Mouse (Mus musculus) embryonic facial prominence, embryonic 15.5 days (tissue): ENCODE results near the gene Rad51b. TPM values are rescaled to one million over a fixed set of nuclear protein-coding genes. Genes with fewer than 3 reads are reported as not detected.
A peak's percentile ranks its signal among the peaks of the same experiment; 100 is the strongest.

Experiments
- ATAC-seq: fragments of 200-750 bp; cut with Nextera tagmentation; 2 replicates; pipeline ENCODE4 v1.8.0; 2017; ENCODE audit warnings: low read depth, moderate TSS enrichment; ENCODE audit not compliant: insufficient number of reproducible peaks, low FRiP score, low TSS enrichment
- H3K27ac ChIP-seq: fragments of 300-500 bp; sonication (generic); replicated peaks from 2 replicates; pipeline ENCODE4 v1.5.1; 2015; ENCODE audit warnings: mild to moderate bottlenecking, inconsistent platforms
- H3K27me3 ChIP-seq: fragments of 300-500 bp; sonication (generic); 2 replicates; pipeline ENCODE4 v1.6.1; 2015; ENCODE audit warnings: inconsistent platforms
- H3K36me3 ChIP-seq: fragments of 300-500 bp; sonication (generic); 2 replicates; pipeline ENCODE4 v1.6.1; 2015; ENCODE audit warnings: mild to moderate bottlenecking, inconsistent platforms
- H3K4me1 ChIP-seq: fragments of 300-500 bp; sonication (generic); 2 replicates; pipeline ENCODE4 v1.6.1; 2015; ENCODE audit warnings: inconsistent platforms
- H3K4me2 ChIP-seq: fragments of 300-500 bp; sonication (generic); replicated peaks from 2 replicates; pipeline ENCODE4 v1.6.1; 2015; ENCODE audit warnings: mild to moderate bottlenecking, inconsistent platforms
- H3K4me3 ChIP-seq: fragments of 300-500 bp; sonication (generic); replicated peaks from 2 replicates; pipeline ENCODE4 v1.5.1; 2015; ENCODE audit warnings: mild to moderate bottlenecking, inconsistent platforms
- H3K9ac ChIP-seq: fragments of 300-500 bp; sonication (generic); 2 replicates; pipeline ENCODE4 v1.6.1; 2015; ENCODE audit warnings: inconsistent platforms
- H3K9me3 ChIP-seq: fragments of 300-500 bp; sonication (generic); replicated peaks from 2 replicates; pipeline ENCODE4 v1.6.1; 2016; ENCODE audit warnings: inconsistent platforms
- WGBS: fragments of 180-500 bp; shearing (Covaris S2); methylation state at CpG from one replicate; pipeline ENCODE4 v1.1.7; 2015; 5-methylcytosine and 5-hydroxymethylcytosine counted together
- polyA plus RNA-seq: library from polyadenylated mRNA; unstranded; fragments of >200 nt; fragmentation: Nextera tagmentation; extraction: Ambion mirVana; gene quantifications from 2 replicates; pipeline ENCODE4 v1.2.1, GENCODE M21; 2015

Gene Rad51b
- polyA plus RNA-seq, 1 experiment from 2014 or later = 7.3 TPM

DNA sequence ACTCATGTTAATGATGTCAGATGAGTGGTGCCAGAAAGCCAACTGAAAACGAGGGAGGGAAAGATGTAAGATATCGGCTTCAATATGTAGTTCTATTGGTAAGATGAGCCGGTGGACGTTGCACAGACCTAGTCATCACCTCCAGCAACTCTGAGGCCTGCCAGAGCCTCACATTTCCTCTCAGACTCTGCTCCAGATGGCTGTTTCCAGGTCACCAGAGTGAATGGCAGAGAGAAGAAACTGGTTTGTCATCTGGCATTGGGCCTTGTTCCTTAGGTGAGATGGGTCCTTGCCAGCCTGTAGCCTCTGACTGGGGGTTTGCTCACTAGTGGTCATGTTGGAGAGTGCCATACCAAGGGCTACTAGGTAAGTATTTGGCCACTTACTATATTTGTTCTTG is 348.6 kb downstream of the Rad51b start:
- no peak for ATAC-seq
- Histone ChIP-seq H3K4me3 (no peak overlapping the region), H3K36me3 (no peaks in the 10 kb centered on the region), H3K27ac (no peak overlapping the region), H3K27me3 (no peaks in the 10 kb centered on the region), H3K9ac (no peak overlapping the region), H3K9me3 (no peaks in the 10 kb centered on the region), H3K4me1 (peaks cover 21% of the 10 kb centered on the region), H3K4me2 (no peak overlapping the region)
- WGBS = 81% methylated on average over 4 of the region's 4 CpGs

DNA sequence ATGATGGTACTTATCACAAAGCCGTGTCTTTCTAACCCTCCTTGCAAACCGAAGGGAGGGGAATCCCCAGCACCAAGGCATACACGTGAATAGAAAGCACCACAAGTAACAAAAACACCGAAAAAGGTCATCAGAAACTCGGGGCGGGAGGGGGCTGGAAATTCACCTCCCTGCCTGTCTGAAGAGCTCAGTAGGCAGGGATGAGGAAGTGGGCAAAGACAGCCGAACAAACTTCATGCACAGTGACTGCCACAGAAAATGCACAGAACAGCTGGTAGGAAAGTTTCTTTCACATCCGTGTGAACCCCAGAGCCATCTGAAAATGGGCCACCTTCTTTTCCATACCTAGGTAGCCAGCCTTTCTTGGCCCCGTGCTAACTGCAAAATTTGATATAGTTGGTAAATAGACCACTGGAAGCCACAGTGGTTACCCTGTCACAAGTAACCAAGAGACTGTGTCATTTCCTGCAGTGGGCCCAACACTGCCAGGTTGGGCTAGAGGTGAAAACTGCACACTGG is 349.6 kb downstream of the Rad51b start:
- ATAC-seq = no peak
- H3K27me3 ChIP-seq = no peaks in the 10 kb centered on the region
- H3K9me3 ChIP-seq = no peaks in the 10 kb centered on the region
- 81% methylated on average over 9 of the region's 9 CpGs for WGBS
- H3K36me3 ChIP-seq = no peaks in the 10 kb centered on the region
- no peak overlapping the region for H3K27ac ChIP-seq
- no peak overlapping the region for H3K9ac ChIP-seq
- H3K4me3 ChIP-seq = no peak overlapping the region
- H3K4me1 ChIP-seq = peaks cover 16% of the 10 kb centered on the region
- no peak overlapping the region for H3K4me2 ChIP-seq

DNA sequence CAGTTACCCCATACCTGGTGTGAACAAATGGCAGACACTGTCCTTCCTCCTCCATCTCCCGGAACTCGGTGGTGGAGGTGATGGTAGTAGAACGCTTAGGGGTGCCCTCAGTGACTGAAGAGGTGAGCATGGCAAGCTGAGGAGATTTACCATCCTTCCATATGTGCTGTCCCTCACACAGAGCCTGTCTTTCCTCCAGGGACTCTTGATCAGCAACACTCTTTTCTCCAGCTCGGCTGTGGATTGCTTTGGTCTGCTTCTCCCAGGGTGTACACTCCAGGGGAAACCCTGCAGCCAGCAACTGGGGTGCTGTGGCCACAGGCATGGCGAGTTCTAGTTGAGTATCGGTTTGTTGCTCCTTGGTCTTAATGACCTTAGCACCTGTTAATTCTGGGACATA is 350.3 kb downstream of the Rad51b start:
- 84% methylated on average over 6 of the region's 6 CpGs for WGBS
- peak overlapping the region; percentile 78 for H3K27ac ChIP-seq
- H3K4me1 ChIP-seq = peaks cover 16% of the 10 kb centered on the region
- H3K9ac ChIP-seq = no peak overlapping the region
- H3K4me2 ChIP-seq = no peak overlapping the region
- no peaks in the 10 kb centered on the region for H3K9me3 ChIP-seq
- ATAC-seq = no peak
- H3K36me3 ChIP-seq = no peaks in the 10 kb centered on the region
- no peaks in the 10 kb centered on the region for H3K27me3 ChIP-seq
- H3K4me3 ChIP-seq = no peak overlapping the region

DNA sequence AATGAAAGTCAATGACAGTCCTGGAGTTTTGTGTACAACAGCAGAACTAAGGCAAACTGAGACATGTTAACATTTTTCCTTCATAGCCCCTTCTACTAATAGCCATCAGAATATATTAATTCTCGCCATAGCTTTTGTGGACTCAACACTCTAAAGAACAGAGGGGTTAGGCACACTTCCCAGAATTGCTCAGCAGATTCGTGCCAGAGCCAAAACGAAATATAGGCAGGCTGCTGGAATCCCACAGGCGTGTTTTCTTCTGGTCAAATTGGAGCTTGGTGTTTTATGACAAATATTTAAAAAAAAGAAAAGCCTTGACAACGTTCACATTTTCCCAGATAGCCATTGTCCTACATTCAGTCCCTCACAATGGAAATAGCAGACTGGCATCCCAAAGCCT is 350.9 kb downstream of the Rad51b start:
- H3K36me3 ChIP-seq = no peaks in the 10 kb centered on the region
- H3K4me1 ChIP-seq = peaks cover 16% of the 10 kb centered on the region
- H3K4me3 ChIP-seq = no peak overlapping the region
- H3K27ac ChIP-seq = peak overlapping the region; percentile 78
- no peak overlapping the region for H3K4me2 ChIP-seq
- H3K27me3 ChIP-seq = no peaks in the 10 kb centered on the region
- H3K9me3 ChIP-seq = no peaks in the 10 kb centered on the region
- WGBS = 47% methylated on average over 5 of the region's 5 CpGs
- ATAC-seq = no peak
- no peak overlapping the region for H3K9ac ChIP-seq

DNA sequence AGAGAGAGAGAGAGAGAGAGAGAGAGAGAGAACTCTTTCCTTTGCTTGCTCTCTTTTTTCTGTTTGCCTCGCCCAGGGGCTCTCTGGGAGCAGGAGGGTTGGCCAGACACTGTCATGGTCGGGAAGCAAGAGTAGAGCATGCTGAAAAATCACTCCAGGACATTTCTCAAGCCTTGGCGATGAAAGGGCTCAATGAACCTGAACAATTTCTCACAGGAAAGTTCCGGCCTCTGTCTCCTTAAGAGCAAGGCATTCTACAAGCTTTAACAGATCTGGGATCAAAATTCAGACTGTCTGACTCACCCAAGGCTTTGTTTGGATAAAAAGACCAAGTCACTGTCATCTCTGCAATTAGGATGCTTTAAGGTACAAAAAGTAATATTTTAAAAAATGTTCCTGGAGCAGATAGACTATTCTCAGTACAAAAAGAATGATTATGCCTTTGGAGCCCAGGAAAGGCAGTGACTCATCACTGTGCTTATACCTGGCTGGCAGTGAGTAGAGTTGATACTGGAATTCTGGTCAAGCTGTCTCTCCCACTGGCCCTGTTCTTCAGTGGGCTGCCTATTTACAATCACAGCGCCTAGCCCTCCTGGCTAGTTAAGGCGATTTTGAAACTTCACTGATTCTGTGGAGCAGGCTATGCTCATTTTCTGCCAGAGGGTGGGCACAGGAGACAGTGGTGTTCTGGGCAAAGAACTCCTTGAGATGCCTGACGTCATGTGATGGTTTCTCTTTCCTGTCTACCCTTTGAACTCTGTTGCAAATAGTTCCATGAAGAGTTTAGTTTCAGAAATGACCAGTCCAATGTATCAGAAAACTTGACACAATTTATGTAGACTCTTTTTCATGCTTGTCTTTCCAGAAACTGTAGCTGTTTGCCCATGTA is 352.0 kb downstream of the Rad51b start:
- Histone ChIP-seq H3K9me3 (no peaks in the 10 kb centered on the region), H3K36me3 (no peaks in the 10 kb centered on the region), H3K9ac (no peak overlapping the region), H3K27ac (peak overlapping the region; percentile 78), H3K4me3 (no peak overlapping the region), H3K27me3 (no peaks in the 10 kb centered on the region), H3K4me1 (peaks cover 16% of the 10 kb centered on the region), H3K4me2 (no peak overlapping the region)
- ATAC-seq = no peak
- WGBS = 46% methylated on average over 7 of the region's 7 CpGs

DNA sequence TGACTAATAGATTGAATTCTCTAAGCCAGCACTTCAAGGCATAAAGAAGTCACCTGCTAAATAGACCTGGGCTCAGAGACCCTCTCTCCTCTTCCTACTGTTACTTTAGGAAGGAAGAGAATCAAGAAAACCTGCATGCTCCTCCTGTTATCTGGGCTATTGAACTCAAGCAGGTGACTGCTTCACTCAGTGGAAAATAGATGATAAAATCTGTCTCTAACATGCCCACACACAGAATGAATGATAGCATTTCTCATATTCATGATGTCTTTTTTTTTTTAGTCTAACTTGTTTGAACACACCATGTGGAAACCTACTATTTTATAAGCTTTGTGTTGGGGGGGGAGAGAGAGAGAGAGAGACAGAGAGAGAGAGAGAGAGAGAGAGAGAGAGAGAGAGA is 352.7 kb downstream of the Rad51b start:
- no peak for ATAC-seq
- no peak overlapping the region for H3K27ac ChIP-seq

DNA sequence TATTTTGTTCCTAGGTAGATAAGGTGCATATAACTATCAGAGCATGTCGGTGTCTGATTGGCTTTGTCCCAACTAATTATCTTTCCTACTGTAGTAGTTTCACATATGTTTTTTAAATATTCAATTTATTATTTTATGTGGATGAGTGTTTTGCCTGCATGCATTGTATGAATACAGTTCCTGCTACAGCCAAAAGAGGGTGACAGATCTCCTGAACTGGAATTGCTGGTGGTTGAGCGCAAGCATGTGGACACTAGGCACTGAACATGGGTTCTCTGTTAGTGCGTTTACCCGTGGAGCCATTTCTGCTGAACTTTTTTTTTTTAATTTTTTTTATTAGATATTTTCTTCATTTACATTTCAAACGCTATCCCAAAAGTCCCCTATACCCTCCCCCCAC is 358.1 kb downstream of the Rad51b start:
- no peak overlapping the region for H3K27ac ChIP-seq
- WGBS = 95% methylated on average over 5 of the region's 5 CpGs
- ATAC-seq = no peak

More for the DNA sequence above, 352.7 kb downstream of the Rad51b start:
- peaks cover 16% of the 10 kb centered on the region for H3K4me1 ChIP-seq
- no peaks in the 10 kb centered on the region for H3K27me3 ChIP-seq
- no peaks in the 10 kb centered on the region for H3K36me3 ChIP-seq
- H3K9ac ChIP-seq = no peak overlapping the region
- H3K4me3 ChIP-seq = no peak overlapping the region
- H3K9me3 ChIP-seq = no peaks in the 10 kb centered on the region
- no peak overlapping the region for H3K4me2 ChIP-seq

DNA sequence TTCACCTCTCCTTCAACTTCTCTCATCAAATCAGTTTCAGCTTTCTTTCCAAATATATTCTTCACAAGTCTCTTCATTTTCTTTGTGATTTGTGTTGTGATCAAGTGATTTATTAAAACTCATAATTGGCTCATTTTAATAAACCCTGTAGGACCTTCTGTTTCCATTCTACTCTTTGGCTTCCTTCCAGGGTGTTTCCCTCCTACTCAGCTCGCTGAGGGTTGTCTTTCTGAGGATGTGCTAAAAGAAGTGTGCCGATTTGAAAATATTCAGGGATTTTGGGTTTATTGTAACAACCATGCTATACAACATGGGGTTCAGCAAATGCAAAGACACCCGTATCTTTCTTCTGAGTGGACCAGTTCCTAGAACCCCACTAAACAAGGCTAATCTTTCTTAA is 361.8 kb downstream of the Rad51b start:
- Histone ChIP-seq H3K9ac (no peak overlapping the region), H3K4me2 (no peak overlapping the region), H3K27me3 (no peaks in the 10 kb centered on the region), H3K4me1 (peaks cover 27% of the 10 kb centered on the region), H3K36me3 (no peaks in the 10 kb centered on the region), H3K4me3 (no peak overlapping the region), H3K27ac (no peak overlapping the region), H3K9me3 (no peaks in the 10 kb centered on the region)
- WGBS = 64% methylated on average over 3 of the region's 3 CpGs
- no peak for ATAC-seq

More for the DNA sequence above, 358.1 kb downstream of the Rad51b start:
- Histone ChIP-seq H3K27me3 (no peaks in the 10 kb centered on the region), H3K4me2 (no peak overlapping the region), H3K9ac (no peak overlapping the region), H3K9me3 (no peaks in the 10 kb centered on the region), H3K4me3 (no peak overlapping the region), H3K4me1 (no peaks in the 10 kb centered on the region; the same call in 1 of the 2 replicates), H3K36me3 (no peaks in the 10 kb centered on the region)

DNA sequence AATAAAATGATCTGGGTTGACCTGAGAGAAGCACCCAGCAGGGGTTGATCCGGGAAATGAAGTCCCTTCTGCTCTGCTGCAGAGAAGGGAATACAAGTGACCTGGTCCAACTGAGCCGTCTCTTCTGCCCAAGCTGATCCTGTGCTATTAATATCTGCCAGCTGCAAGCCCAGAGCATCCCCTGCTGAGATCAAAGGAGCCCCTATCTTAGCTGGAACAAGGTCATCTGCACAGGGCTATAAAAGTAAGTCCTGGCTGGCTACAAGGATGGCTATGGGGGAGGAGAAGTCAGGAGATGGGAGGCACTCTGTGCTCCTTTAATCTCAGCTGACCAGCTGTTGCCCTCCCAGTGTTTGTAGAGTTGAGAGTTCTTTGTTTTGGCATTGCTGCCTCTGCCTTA is 364.2 kb downstream of the Rad51b start:
- Histone ChIP-seq H3K4me2 (no peak overlapping the region), H3K9me3 (no peaks in the 10 kb centered on the region), H3K4me3 (no peak overlapping the region), H3K9ac (no peak overlapping the region), H3K4me1 (peaks cover 37% of the 10 kb centered on the region), H3K27ac (peak overlapping the region; percentile 34; the same call in 1 of the 2 replicates), H3K36me3 (no peaks in the 10 kb centered on the region), H3K27me3 (no peaks in the 10 kb centered on the region)
- 34% methylated on average over 2 of the region's 2 CpGs for WGBS
- ATAC-seq = 0 out of 2 replicates have a peak, but pooled peaks have one; percentile 29

GRCm38 (mm10) chr12:79663131-79663892 is 366.2 kb downstream of the Rad51b start:
- Histone ChIP-seq H3K27me3 (no peaks in the 10 kb centered on the region), H3K4me3 (no peak overlapping the region), H3K4me2 (0 out of 2 replicates have a peak overlapping the region, but pooled peaks have one; percentile 10), H3K27ac (peak overlapping the region; percentile 85), H3K9me3 (no peaks in the 10 kb centered on the region), H3K9ac (no peak overlapping the region), H3K4me1 (peaks cover 37% of the 10 kb centered on the region), H3K36me3 (no peaks in the 10 kb centered on the region)
- ATAC-seq = no peak
- 13% methylated on average over 10 of the region's 10 CpGs for WGBS

GRCm38 (mm10) chr12:79663893-79664574 is 367.0 kb downstream of the Rad51b start:
- 42% methylated on average over 7 of the region's 7 CpGs for WGBS
- H3K27ac ChIP-seq = peak overlapping the region; percentile 85
- H3K36me3 ChIP-seq = no peaks in the 10 kb centered on the region
- no peak for ATAC-seq
- H3K4me1 ChIP-seq = peaks cover 37% of the 10 kb centered on the region
- no peak overlapping the region for H3K4me2 ChIP-seq
- no peaks in the 10 kb centered on the region for H3K27me3 ChIP-seq
- H3K9me3 ChIP-seq = no peaks in the 10 kb centered on the region
- H3K9ac ChIP-seq = no peak overlapping the region
- no peak overlapping the region for H3K4me3 ChIP-seq
